Mouse (Mus musculus) heart, postnatal 0 days (tissue): ENCODE data around the gene Plcl2. TPM values are rescaled to one million over a fixed set of nuclear protein-coding genes. Genes with fewer than 3 reads are reported as not detected.

Experiments used
- ATAC-seq: fragments of 200-750 bp; cut with Nextera tagmentation; 2 replicates; pipeline ENCODE4 v1.8.0; 2017; ENCODE audit warnings: low read depth, moderate number of reproducible peaks, moderate library complexity; ENCODE audit not compliant: insufficient read depth
- DNase-seq: peaks from one replicate; pipeline ENCODE4 v3.0.0-alpha.2; 2016; ENCODE audit warnings: low spot score
- H3K27ac ChIP-seq: fragments of 300-500 bp; sonication (generic); 2 replicates; pipeline ENCODE4 v1.5.1; 2014; ENCODE audit warnings: low read depth, mild to moderate bottlenecking
- H3K27me3 ChIP-seq: fragments of 300-500 bp; sonication (generic); 2 replicates; pipeline ENCODE4 v1.6.1; 2014; ENCODE audit warnings: low read length, mixed read lengths; ENCODE audit not compliant: control insufficient read depth, insufficient read depth
- H3K36me3 ChIP-seq: fragments of 300-500 bp; sonication (generic); replicated peaks from 2 replicates; pipeline ENCODE4 v1.6.1; 2014; ENCODE audit warnings: low read length, mixed read lengths; ENCODE audit not compliant: control insufficient read depth, insufficient read depth
- H3K4me1 ChIP-seq: fragments of 300-500 bp; sonication (generic); 2 replicates; pipeline ENCODE4 v1.6.1; 2014; ENCODE audit warnings: antibody characterized with exemption; ENCODE audit not compliant: control insufficient read depth, insufficient read depth
- H3K4me2 ChIP-seq: fragments of 300-500 bp; sonication (generic); 2 replicates; pipeline ENCODE4 v1.6.1; 2014; ENCODE audit warnings: low read depth, mild to moderate bottlenecking, low read length, moderate library complexity
- H3K4me3 ChIP-seq: fragments of 300-500 bp; sonication (generic); 2 replicates; pipeline ENCODE4 v1.5.1; 2014; ENCODE audit warnings: low read depth, low read length
- H3K9ac ChIP-seq: fragments of 300-500 bp; sonication (generic); replicated peaks from 2 replicates; pipeline ENCODE4 v1.6.1; 2014; ENCODE audit warnings: low read depth, low read length, mixed read lengths
- H3K9me3 ChIP-seq: fragments of 300-500 bp; sonication (generic); replicated peaks from 2 replicates; pipeline ENCODE4 v1.6.1; 2016; ENCODE audit warnings: low read length; ENCODE audit not compliant: control insufficient read depth
- CTCF ChIP-seq: IDR thresholded peaks from 2 replicates; pipeline ENCODE4 v1.5.1; 2016; ENCODE audit warnings: antibody characterized with exemption, control low read depth, low read depth
- EP300 ChIP-seq: IDR thresholded peaks from 2 replicates; pipeline ENCODE4 v1.6.1; 2016; ENCODE audit warnings: antibody characterized with exemption, low read depth
- WGBS: fragments of 180-500 bp; shearing (Covaris S2); extraction: QIAGEN DNeasy Blood & Tissue Kit; methylation state at CpG from one replicate; pipeline ENCODE4 v1.1.7; 2014; 5-methylcytosine and 5-hydroxymethylcytosine counted together
- polyA plus RNA-seq: library from polyadenylated mRNA; unstranded; fragments of >200 nt; fragmentation: Nextera tagmentation; extraction: Ambion mirVana; gene quantifications from 2 replicates; pipeline ENCODE4 v1.2.1, GENCODE M21; 2015
- total RNA-seq: library from RNA; depleted of rRNA; stranded (reverse); fragments of >200 nt; gene quantifications from 2 replicates; pipeline ENCODE4 v1.2.3, GENCODE M21; 2014; ENCODE audit warnings: low replicate concordance

Plcl2 gene
- total and polyA plus RNA-seq, 2 experiments from 2014 or later, result 2.4 to 22.7 TPM

DNA sequence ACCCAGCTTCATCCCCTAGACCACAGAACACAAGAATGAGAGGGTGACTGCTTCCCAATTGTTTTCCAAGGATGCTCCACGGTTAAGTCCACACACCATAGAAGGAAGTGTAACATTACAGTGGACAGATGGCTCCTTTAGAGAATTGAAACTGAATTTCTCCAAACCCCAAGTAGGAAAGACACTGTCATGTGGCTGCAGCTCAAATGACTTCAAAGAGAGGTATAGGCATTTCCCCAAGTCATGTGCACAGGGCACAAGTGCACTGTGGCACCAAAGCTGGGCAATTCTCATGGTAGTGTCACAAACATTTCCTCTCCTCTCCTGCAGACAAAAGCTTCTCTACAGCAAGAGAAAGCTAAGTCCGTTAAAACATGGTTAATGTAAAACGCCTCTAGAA is 17.7 kb upstream of the Plcl2 start:
- TF ChIP-seq EP300 (no peak), CTCF (no peak)

DNA sequence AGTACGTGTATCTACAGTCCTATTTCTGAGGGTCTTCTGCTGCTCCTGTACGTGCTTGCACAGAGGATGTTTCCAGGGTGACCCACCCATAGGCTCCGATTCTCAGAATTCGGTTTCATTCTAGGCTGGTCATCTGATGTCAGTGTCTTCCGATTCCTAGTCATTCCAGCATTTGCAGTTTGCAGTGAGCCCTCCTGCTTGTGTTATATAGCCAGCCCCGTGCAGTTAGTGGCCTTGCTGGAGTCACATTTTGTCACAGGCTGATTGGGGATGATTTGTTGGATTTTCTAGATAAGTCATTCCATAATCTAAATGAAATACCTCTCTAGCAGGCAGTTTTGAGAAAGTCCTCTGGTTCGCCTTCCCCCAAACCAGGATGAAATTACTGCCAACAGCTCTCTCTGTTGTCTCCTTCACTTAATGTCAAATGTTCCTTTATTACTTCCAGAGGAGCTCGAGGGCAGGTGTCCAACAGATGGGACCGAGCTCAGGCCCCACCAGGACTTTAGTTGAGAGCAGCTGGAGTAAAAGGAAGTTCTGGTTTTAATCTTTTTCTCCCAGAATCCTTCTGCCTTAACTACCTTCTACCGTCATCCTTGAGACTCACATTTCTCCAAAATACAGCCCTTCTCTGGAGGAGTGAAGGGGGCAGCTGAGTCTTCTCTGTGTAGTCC is 13.8 kb upstream of the Plcl2 start:
- no peak overlapping the region for H3K9ac ChIP-seq
- H3K4me2 ChIP-seq, result no peak overlapping the region
- DNase-seq, result no peak
- H3K36me3 ChIP-seq, result no peaks in the 10 kb centered on the region
- no peaks in the 10 kb centered on the region for H3K27me3 ChIP-seq
- no peak for ATAC-seq
- H3K4me1 ChIP-seq, result no peaks in the 10 kb centered on the region
- no peak for TF ChIP-seq EP300
- 77% methylated on average over 10 of the region's 10 CpGs for whole genome bisulfite sequencing
- no peak overlapping the region for H3K27ac ChIP-seq
- no peak overlapping the region for H3K4me3 ChIP-seq
- no peaks in the 10 kb centered on the region for H3K9me3 ChIP-seq

More for the DNA sequence above, 17.7 kb upstream of the Plcl2 start:
- Histone ChIP-seq H3K4me1 (peaks cover 15% of the 10 kb centered on the region), H3K27ac (no peak overlapping the region), H3K4me3 (no peak overlapping the region), H3K4me2 (no peak overlapping the region), H3K36me3 (no peaks in the 10 kb centered on the region), H3K27me3 (no peaks in the 10 kb centered on the region), H3K9me3 (no peaks in the 10 kb centered on the region), H3K9ac (no peak overlapping the region)
- no peak for DNase-seq
- ATAC-seq, result no peak
- WGBS, result 87% methylated on average over 3 of the region's 3 CpGs

DNA sequence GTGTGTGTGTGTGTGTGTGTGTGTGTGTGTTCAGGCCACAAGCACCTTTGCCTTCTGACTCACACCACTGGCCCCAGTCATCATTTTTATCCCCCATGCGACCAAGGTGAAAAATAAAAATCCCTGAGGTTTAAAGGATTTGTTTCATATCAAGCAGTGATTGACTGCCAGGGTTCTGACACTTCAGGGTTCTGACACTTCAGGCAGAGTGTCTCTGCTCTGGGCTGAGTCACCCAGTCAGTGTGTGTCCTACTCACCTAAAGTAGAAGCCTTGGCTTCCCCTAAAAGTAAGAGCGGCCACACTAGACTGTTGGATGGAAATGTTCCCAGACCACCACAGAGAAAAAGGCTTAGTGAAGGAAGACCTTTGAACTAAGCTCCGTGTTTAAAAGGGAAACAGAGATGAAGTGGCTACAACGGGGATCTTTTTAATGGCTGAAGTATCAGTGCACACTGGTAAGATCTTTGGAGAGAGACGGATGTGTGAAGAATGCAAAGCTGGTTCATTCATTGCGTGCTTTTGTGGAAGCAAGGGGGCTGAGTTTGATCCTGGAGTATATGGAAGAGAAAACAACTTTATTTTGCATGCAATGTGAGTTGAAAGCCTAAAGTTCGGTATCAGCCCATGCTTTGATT is 11.0 kb upstream of the Plcl2 start:
- Histone ChIP-seq H3K4me2 (no peak overlapping the region), H3K9ac (no peak overlapping the region), H3K27ac (no peak overlapping the region), H3K9me3 (no peaks in the 10 kb centered on the region), H3K27me3 (no peaks in the 10 kb centered on the region), H3K36me3 (no peaks in the 10 kb centered on the region), H3K4me1 (no peaks in the 10 kb centered on the region), H3K4me3 (no peak overlapping the region)
- no peak for DNase-seq
- TF ChIP-seq CTCF (no peak), EP300 (no peak)
- ATAC-seq, result no peak
- 74% methylated on average over 7 of the region's 7 CpGs for WGBS

DNA sequence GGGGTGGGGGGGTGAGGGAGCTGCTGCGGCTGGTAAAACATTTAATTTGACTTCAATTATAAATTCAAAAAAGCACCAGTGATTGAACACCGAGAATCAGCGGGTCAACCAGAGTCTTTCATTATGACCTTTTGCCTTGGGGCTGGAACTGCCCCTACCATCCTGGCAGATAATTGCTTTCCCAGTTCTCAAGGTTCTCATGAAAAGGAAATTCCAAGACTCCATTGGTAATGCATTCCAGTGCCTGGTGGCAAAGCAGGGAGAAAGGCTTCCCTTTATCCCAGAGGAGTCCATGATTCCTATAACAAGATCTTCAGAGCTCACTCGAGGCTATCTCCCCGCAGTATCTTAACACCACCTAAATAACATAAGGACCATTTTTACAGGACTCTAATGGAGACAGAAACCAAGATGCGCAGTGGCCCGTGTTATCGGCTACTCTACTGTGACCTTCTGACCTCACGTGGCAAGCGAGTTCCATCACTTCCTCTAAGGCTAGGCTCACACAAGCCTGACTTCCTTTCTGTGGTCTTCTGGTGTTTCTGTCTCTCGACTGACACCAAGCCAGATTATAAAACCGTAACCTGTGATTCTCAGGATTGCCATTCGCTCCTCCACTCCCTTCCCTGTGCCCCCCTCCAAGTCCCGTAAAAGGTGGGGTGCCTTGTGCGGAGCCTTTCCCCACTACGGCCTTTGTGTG is 10.0 kb upstream of the Plcl2 start:
- Histone ChIP-seq H3K9ac (no peak overlapping the region), H3K27ac (no peak overlapping the region), H3K4me3 (no peak overlapping the region), H3K4me2 (no peak overlapping the region), H3K27me3 (no peaks in the 10 kb centered on the region), H3K4me1 (no peaks in the 10 kb centered on the region), H3K9me3 (no peaks in the 10 kb centered on the region), H3K36me3 (no peaks in the 10 kb centered on the region)
- TF ChIP-seq CTCF, result no peak
- TF ChIP-seq EP300, result no peak
- ATAC-seq, result no peak
- WGBS, result 76% methylated on average over 16 of the region's 16 CpGs
- no peak for DNase-seq

DNA sequence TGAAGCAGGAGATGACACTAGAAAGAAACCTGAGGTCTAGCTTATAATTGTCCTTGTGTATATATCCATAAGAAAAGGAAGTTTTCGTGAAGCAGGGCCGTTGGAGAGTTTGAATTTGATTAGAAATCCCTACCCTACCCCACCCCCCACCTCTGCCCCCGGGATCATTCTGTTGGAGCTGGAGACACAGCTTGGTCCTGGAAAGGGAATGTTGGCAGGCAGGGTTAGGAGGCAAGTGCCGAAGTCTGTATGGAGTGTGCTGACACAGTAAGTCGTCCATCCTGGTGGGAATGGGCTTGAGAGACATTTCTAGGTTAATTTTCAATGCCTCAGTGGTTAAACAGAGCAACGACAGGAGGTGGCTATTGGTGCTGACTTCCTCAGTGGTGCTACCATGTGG is 8.4 kb upstream of the Plcl2 start:
- no peak overlapping the region for H3K4me2 ChIP-seq
- H3K9me3 ChIP-seq, result no peaks in the 10 kb centered on the region
- no peaks in the 10 kb centered on the region for H3K27me3 ChIP-seq
- no peak for TF ChIP-seq EP300
- H3K4me3 ChIP-seq, result no peak overlapping the region
- DNase-seq, result no peak
- H3K36me3 ChIP-seq, result no peaks in the 10 kb centered on the region
- H3K4me1 ChIP-seq, result no peaks in the 10 kb centered on the region
- 68% methylated on average over 6 of the region's 6 CpGs for WGBS
- no peak for ATAC-seq
- no peak overlapping the region for H3K27ac ChIP-seq
- H3K9ac ChIP-seq, result no peak overlapping the region
